Mouse (Mus musculus) adrenal gland, postnatal 36 days (tissue): ENCODE data around the gene Itga9. TPM values are rescaled to one million over a fixed set of nuclear protein-coding genes. Genes with fewer than 3 reads are reported as not detected.

ENCODE experiments used
- DNase-seq, 2 experiments: peaks; one replicate each; pipeline ENCODE4 v3.0.0; 2021; ENCODE audit warnings: mixed read lengths in 1 of 2
- total RNA-seq, 2 experiments: library from RNA; stranded (reverse); gene quantifications; 2 replicates each; pipeline ENCODE4 v1.2.3; 2021

The Itga9 gene
- total RNA-seq, 2 experiments from 2014 or later, result 56.9 to 81.3 TPM

- DNase-seq, result no peak
Observed at GRCm38 (mm10) chr9:118949124-118949523, 342.6 kb downstream of the Itga9 start.

- DNase-seq, result no peak
Observed at GRCm38 (mm10) chr9:118949654-118950053, 343.2 kb downstream of the Itga9 start.

GRCm38 (mm10) chr9:118950061-118950460 lies 343.6 kb downstream of the Itga9 start:
- DNase-seq, result no peak

Other genes with a start within 250 kb of the Itga9 start
- gene Eomes, start 128.5 kb upstream of the Itga9 start, total RNA-seq, result under 1 TPM; 0.30 to 0.33 TPM
- gene Golga4, start 100.4 kb upstream of the Itga9 start, total RNA-seq, result 100 to 1,000 TPM; 110 to 143 TPM